Mouse (Mus musculus) macrophage (primary cell): Measurements from ENCODE around the gene Maml2. TPM values are rescaled to one million over a fixed set of nuclear protein-coding genes. Genes with fewer than 3 reads are reported as not detected.
"Not testable (repeated sequence)": the region's sequence is repeated elsewhere in the genome, so short reads cannot be mapped to it uniquely, and the experiment has no call there.

ENCODE experiments used
- H3K27ac ChIP-seq: fragments of 350-480 bp; formaldehyde crosslinking; 2 replicates; pipeline ENCODE4 v1.9.0; 2021
- H3K36me3 ChIP-seq: fragments of 350-480 bp; formaldehyde crosslinking; 2 replicates; pipeline ENCODE4 v1.9.0; 2021; ENCODE audit errors: inconsistent target
- H3K4me3 ChIP-seq: fragments of 350-480 bp; formaldehyde crosslinking; 2 replicates; pipeline ENCODE4 v1.9.0; 2021; ENCODE audit errors: inconsistent target
- H3K79me2 ChIP-seq: fragments of 350-480 bp; formaldehyde crosslinking; 2 replicates; pipeline ENCODE4 v1.9.0; 2021; ENCODE audit errors: inconsistent target
- WGBS: methylation state at CpG from one replicate; pipeline ENCODE4 v1.1.7; 2026; ENCODE audit warnings: inconsistent platforms; ENCODE audit not compliant: missing documents; 5-methylcytosine and 5-hydroxymethylcytosine counted together
- polyA plus RNA-seq: library from polyadenylated mRNA; stranded (reverse); fragments of 250-400 nt; gene quantifications from 3 replicates; pipeline ENCODE4 v1.2.4, GENCODE M21; 2018; ENCODE audit warnings: inconsistent platforms

Maml2 gene
- polyA plus RNA-seq, 1 experiment from 2014 or later: 6.0 TPM

DNA sequence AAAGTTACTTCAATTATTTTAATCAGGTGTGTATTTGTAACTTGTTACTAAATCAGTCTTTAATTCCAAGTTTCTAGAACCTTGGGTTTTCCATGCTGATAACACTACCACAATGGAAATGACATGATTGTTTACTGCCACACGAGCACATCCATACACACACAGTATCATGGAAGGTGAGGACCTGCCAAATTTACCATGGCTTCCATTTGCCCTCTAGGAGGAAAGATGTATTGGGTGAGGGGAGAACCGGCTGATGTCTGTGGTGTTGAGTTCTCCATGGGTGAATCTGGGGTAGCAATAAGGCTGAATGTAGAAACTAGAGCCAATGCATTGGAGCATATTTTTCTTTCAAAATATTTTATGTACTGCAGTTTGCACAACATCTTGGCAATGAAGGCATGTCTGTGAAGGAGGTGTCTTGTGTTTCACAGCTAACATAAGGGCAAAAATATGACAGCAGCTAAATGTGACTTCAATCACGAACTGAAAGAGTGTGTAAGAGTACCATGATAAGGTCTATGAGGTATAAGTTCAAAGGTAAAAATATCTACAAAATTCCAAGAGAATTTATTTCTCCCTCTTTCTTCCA lies 396.0 kb downstream of the Maml2 start:
- H3K27ac ChIP-seq: no peak overlapping the region
- no peaks in the 10 kb centered on the region for H3K79me2 ChIP-seq
- no peak overlapping the region for H3K4me3 ChIP-seq
- H3K36me3 ChIP-seq: no peaks in the 10 kb centered on the region
- WGBS: 92% methylated on average over 3 of the region's 3 CpGs

DNA sequence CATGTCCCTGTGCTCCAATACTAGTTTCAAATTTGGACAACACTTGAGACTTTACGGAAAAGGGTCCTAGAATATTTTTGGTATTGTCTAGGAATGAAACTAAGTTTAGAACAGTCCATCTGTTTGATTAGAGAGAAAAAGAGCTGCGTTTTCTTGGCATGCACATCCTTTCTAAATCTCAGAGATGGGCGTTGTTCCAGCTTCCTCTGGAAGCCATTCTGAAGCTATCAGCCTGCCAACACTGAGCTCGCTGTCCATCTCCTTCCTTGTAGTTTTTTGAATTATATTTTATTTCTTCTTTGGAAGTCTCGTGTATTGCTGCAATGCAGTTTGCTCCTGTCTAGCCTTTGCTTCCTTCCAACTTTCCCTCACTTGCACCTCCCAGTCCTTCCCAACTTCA lies 396.5 kb downstream of the Maml2 start:
- H3K36me3 ChIP-seq: no peaks in the 10 kb centered on the region
- H3K79me2 ChIP-seq: no peaks in the 10 kb centered on the region
- no peak overlapping the region for H3K27ac ChIP-seq
- WGBS: 83% methylated on average over 5 of the region's 5 CpGs
- H3K4me3 ChIP-seq: no peak overlapping the region

DNA sequence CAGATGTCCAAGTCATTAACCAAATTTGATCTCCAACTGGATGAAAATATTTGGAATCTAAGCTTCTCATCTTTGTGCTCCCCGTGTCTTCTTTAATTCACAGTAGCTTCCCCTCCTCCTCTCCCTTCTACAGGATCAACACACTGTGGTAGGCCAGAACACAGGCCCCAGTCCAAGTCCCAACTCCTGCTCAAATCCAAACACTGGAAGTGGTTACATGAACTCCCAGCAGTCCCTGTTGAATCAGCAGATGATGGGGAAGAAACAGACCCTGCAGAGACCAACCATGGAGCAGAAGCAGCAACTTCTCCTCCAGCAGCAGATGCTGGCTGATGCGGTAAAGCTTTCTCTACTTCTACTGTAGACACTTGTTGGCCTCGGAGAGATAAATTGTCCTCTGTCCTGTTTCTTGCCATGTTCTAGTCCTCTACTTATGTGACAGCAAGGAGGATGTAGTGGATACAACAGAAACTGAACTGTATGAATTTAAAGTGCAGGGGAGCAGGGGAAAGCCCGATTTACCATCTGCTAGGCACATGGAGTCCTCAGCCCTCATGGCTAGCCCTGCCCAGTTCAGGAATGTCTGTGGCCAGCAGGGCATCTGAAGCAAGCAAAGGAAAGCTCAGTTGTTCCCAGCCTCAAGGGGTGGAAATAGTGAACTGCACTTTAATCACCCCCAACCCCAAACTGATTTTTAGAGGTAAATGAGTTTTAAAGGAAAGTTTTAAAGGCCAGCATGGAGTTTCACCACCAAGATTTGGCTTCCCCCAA lies 399.5 kb downstream of the Maml2 start:
- Histone ChIP-seq H3K27ac (no peak overlapping the region), H3K4me3 (no peak overlapping the region), H3K36me3 (peaks cover 2% of the 10 kb centered on the region; the same call in 1 of the 2 replicates), H3K79me2 (no peaks in the 10 kb centered on the region)
- WGBS: 93% methylated on average over 4 of the region's 4 CpGs

DNA sequence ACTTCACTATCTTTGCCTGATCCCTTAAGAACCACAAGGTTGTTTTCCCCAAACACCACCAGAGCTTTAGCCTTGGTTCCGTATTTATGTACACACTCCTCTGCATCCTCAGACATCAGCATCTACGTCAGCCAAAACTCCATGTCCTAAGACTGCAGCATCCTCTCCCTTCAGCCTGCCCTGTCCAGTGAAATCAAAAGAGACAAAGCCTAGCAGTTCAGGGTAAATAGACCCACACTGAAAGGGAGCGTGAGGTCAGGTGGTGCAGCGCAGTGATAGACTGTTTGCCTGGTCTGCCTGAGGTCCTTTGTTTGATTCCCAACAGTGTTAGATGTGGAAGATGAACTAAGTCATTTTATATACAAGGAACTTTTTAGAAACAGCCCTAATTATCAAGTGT lies 400.1 kb downstream of the Maml2 start:
- no peak overlapping the region for H3K27ac ChIP-seq
- WGBS: 89% methylated on average over 4 of the region's 4 CpGs
- H3K4me3 ChIP-seq: no peak overlapping the region
- no peaks in the 10 kb centered on the region for H3K79me2 ChIP-seq
- peaks cover 6% of the 10 kb centered on the region; the same call in 1 of the 2 replicates for H3K36me3 ChIP-seq

DNA sequence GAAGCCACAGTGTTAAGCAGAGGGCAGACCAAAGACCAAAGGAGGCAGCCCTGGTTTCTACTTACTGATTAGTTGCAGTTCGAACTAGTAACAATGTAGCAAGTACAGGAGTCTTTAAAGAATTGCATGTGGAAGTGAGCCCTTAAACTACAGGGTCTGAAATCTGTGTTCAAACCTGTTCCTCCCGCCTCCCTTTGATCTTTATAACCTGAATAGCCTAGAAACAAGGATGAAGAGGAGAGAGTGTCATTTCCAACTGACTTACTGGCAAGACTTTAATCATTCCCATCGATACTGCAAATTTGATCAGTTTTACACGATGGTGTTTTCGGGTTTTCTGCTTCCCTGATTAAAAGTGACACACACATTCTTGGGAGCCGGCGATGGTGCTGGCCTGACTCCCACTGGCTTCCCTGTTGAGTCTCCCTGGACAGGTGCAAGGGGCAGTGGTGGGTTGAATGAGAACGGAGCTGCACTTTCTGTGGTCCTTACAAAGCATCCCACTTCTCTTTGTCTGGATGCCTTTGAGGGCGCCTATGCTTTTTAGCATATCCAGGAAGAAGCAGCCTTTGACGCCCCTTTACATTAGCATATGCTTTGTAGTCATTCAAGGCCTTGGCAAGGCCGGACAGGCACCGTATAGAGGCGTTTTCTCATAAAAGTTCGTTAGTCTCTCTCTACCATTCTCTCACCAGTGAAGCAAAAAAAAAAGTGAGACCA lies 401.5 kb downstream of the Maml2 start:
- H3K79me2 ChIP-seq: no peaks in the 10 kb centered on the region
- peaks cover 6% of the 10 kb centered on the region; the same call in 1 of the 2 replicates for H3K36me3 ChIP-seq
- 94% methylated on average over 14 of the region's 14 CpGs for WGBS
- H3K4me3 ChIP-seq: no peak overlapping the region
- no peak overlapping the region for H3K27ac ChIP-seq

DNA sequence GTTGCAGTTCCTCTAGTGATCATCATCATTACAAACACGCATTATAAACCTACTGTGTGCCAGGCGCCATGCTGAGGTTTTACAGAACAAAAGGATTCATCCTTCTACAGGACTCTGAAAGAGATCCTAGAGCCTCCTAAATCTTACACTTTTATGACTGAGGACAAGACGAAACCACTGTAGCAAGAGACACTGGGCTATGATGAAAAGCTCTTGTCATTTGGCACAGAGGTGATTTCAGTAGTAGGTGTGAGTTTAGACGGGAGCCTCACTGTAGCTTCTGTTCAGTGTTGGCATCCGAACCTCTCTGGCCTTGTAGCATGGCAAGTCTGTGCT lies 402.0 kb downstream of the Maml2 start:
- no peak overlapping the region for H3K4me3 ChIP-seq
- no peaks in the 10 kb centered on the region for H3K79me2 ChIP-seq
- H3K27ac ChIP-seq: no peak overlapping the region
- 90% methylated on average over 5 of the region's 5 CpGs for WGBS
- peaks cover 6% of the 10 kb centered on the region; the same call in 1 of the 2 replicates for H3K36me3 ChIP-seq

DNA sequence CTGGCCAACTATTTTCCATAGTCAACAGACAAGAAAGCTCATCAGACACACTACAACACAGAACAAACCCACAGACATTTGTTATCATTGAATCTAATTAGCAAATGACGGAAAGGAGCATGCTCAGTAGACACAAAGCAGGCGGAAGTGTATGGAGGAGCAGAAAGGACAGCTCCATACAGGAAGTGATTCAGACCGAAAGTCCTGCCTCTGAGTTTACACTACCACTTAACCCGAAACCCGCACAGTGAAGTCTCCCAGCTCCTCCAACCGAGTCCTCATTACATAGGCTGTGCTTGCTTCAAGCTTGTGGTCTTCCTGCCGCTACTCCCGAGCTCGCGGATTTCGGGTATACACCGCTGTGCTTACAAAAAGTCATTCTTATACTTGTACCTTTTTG lies 404.0 kb downstream of the Maml2 start:
- no peak overlapping the region for H3K4me3 ChIP-seq
- no peaks in the 10 kb centered on the region for H3K79me2 ChIP-seq
- H3K27ac ChIP-seq: no peak overlapping the region
- 89% methylated on average over 12 of the region's 12 CpGs for WGBS
- H3K36me3 ChIP-seq: peaks cover 15% of the 10 kb centered on the region; the same call in 1 of the 2 replicates

DNA sequence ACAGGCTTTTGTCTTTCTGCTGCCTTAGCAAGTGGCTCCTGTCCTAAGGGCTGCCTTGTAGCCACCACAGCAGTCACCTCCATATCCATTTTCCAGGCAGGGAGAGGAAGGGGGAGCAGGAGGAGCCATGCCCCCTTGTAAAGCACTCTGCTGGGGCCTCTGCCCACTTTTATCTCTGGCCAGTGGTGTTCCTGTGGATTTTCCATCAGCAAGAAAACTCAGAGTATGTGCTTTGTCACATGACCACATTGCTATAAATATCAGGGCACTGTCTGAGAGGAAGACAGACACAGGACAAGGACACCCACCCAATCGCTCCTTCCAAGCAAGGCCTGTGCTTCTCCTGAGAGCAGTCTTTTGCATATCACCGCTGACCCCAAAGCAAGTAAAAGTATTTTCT lies 405.3 kb downstream of the Maml2 start:
- Histone ChIP-seq H3K36me3 (peaks cover 15% of the 10 kb centered on the region; the same call in 1 of the 2 replicates), H3K4me3 (no peak overlapping the region), H3K27ac (no peak overlapping the region), H3K79me2 (no peaks in the 10 kb centered on the region)
- 100% methylated on average over 2 of the region's 2 CpGs for WGBS

DNA sequence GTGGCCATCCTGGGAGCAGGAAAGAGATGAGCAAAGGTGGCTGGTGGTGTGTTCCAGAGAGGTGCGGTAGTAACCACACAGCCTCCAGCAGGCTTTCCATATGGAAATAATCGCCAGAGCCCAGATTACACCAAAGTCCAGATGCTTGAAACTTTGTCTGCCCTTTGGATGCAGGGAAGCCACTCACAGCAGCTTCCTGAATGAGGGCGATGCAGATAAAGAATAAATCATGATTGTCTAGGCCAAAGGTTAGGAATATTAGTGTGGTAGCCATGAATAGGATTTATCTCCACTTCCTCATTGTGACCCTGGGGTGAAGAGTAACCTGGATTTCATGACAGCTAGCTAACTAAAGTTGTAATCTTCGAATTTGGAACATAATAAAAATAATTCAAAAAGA lies 407.2 kb downstream of the Maml2 start:
- H3K79me2 ChIP-seq: no peaks in the 10 kb centered on the region
- H3K36me3 ChIP-seq: peaks cover 15% of the 10 kb centered on the region; the same call in 1 of the 2 replicates
- H3K27ac ChIP-seq: no peak overlapping the region
- H3K4me3 ChIP-seq: no peak overlapping the region
- WGBS: 89% methylated on average over 4 of the region's 4 CpGs

DNA sequence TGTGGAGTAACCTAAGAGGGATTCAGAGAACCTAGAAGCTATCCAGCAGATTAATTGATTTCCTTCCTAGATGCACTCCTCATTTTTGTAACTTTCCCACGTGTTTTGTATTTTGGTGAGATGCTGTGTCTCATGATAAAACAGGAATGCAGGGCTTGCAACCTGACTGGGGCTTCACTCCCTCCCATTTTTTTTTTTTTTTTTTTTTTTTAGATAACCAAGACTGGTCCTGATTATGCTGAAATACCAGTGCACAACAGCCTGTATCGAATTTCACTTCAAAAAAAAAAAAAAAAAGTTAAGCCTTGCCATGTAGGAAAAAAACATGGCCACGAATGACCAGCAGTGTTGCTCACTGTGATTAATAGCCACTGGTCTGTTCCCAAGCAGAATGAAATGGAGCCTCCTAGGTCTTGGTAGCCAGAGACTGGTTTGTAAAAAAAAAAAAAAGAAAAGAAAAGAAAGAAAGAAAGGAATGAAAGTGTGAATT lies 409.4 kb downstream of the Maml2 start:
- H3K36me3 ChIP-seq: peaks cover 14% of the 10 kb centered on the region; the same call in 1 of the 2 replicates
- no peak overlapping the region for H3K4me3 ChIP-seq
- no peak overlapping the region for H3K27ac ChIP-seq
- 80% methylated on average over 3 of the region's 3 CpGs for WGBS
- H3K79me2 ChIP-seq: no peaks in the 10 kb centered on the region

DNA sequence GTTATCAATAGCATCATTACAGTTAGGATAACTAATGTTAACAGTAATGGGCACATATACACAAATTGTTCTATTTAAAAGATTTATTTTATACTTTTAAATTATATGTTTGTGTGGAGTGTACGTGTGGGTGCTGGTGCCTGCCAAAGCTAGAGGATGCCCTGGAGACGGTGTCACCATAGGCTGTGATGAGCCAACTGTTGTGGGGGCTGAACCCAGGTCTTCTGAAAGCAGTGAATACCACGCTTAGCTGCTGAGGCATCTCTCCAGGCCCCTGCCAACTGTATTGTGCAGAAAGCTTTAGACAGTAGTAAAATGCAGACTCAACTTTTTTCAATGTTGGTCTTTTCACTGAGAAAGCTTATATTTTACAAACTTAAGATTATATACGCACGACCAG lies 411.7 kb downstream of the Maml2 start:
- H3K27ac ChIP-seq: no peak overlapping the region
- no peaks in the 10 kb centered on the region for H3K79me2 ChIP-seq
- H3K36me3 ChIP-seq: 0 out of 2 replicates have a peak, but pooled peaks cover 10% of the 10 kb centered on the region
- H3K4me3 ChIP-seq: no peak overlapping the region
- 94% methylated on average over 4 of the region's 5 CpGs for WGBS

DNA sequence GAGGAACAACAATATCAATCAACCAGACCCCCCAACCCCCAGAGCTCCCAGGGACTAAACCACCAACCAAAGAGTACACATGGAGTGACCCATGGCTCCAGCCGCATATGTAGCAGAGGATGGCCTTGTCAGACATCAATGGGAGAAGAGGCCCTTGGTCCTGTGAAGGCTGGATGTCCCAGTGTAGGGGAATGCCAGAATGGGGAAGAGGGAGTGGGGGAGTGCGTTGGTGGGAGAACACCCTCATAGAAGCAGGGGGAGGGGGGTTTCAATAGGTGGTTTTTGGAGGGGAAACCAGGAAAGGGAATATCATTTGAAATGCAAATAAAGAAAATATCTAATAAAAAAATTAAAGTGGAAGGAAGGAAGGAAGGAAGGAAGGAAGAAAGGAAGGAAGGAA lies 418.1 kb downstream of the Maml2 start:
- not testable (repeated sequence) for H3K4me3 ChIP-seq, H3K27ac ChIP-seq, H3K79me2 ChIP-seq, H3K36me3 ChIP-seq
- WGBS: 90% methylated on average over 2 of the region's 2 CpGs

DNA sequence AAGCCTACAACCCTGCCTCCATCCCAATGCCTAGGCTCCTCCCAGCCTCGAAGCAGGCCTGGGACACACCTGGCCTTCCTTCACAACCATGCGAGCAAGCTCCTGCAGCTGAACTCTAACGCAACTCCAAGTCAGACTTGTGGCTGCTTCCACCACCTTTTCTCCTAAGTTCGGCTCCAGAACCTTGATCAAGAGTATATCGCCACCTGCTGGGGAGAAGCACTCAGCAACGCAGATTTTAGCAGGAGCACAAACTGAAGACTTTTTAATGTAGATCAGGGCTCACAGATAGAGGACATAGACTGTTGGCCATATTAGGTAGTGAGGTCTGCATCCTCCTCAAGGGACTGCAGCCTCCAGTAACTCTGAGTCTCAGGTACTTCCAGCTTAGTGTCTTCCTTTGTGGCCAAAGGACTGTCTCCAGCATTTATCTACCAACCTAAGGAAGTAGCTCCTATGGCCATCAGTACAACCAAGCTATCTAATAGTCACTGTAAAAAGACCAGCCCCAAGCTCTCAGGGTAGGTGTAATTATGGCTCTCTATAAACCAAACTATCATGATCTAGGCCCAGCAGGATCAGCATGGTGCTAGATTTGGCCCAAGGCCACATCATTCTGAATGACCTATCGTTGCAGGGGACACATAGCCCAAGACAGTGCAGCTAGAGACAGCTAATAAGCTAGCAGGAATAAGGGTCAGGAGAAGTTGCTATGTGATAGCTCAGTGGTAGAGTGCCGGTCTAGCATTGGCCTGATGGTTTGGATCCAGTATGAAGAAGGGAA lies 418.8 kb downstream of the Maml2 start:
- WGBS: 25% methylated on average over 8 of the region's 8 CpGs
- H3K4me3 ChIP-seq: no peak overlapping the region

DNA sequence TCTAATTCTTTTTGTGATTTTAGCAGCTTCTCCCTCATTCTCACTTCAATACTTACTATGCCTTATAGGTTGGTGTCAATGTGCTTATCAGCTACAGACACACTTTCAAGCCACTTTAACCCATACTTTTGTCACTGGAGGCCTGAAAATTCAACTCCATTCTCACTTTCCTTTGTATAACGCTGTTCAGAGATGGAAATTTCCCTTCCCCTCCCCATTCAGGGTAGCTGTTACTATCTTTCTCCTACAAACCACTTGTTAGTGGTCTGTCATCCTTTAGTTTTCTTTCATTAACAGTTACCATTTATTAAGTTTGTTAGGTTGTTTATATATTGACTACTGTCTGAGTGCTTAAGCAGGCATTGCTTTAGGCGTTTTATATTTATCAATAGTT lies 450.6 kb downstream of the Maml2 start, which contains the start of gene Mtmr2:
Gene Mtmr2, plus strand, starts transcription at position 7 of the 394 bp plus-strand sequence.
- H3K4me3 ChIP-seq: peak within 1 kb of the TSS; percentile 80
- WGBS: 47% methylated on average over 2 of the region's 2 CpGs
- H3K27ac ChIP-seq: peak within 1 kb of the TSS; percentile 60
- H3K36me3 ChIP-seq: no peaks in the 10 kb centered on the region
- peaks cover 42% of the 10 kb centered on the region for H3K79me2 ChIP-seq

More for the DNA sequence above, 418.8 kb downstream of the Maml2 start:
- Histone ChIP-seq H3K36me3 (no peaks in the 10 kb centered on the region), H3K79me2 (no peaks in the 10 kb centered on the region), H3K27ac (no peak overlapping the region)
